Mouse (Mus musculus): ENCODE results near the gene Ubqln5.

Ubqln5 gene

DNA sequence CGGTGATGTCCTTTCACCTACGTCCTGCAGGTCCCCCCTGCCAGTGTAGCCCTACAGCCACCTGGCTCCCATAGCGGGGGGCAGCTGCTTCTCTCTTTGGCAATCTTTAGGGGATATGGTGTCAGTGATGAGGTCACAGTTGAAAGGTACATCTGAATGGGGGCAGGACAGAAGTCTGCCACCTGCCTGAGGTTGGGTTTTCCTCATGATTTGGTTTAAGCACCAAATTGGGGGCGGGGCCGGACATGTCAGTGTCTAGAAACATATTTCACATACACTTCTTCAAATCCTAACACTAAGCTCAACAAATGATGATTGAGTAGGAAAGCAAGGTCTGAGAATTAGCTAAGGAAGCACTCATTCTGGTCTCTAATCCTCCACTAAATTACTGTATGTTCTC, at the start of gene Ubqln5:
Gene Ubqln5 (minus strand): TSS at position 101 of the 400 bp plus-strand sequence.
- no peak for DNase-seq

DNA sequence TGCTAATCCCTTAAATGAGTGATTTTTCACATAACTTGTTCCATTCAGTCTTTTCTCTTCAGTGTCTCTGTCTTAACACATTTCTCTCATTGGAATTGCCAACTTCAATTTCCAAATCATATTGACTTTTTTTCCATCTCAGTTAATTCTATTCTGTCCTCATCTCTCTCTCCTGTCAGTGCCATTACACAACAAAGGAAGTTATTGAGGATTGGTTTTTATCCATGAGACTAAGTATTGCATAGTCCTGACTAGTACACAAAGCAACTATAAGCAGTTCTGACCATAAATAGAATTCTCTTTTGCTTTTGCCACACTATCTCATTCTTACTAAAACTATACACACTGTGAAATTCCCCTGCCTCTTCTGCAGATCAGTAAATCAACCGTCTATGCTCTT, 49.4 kb upstream of the Ubqln5 start:
- no peak for DNase-seq

DNA sequence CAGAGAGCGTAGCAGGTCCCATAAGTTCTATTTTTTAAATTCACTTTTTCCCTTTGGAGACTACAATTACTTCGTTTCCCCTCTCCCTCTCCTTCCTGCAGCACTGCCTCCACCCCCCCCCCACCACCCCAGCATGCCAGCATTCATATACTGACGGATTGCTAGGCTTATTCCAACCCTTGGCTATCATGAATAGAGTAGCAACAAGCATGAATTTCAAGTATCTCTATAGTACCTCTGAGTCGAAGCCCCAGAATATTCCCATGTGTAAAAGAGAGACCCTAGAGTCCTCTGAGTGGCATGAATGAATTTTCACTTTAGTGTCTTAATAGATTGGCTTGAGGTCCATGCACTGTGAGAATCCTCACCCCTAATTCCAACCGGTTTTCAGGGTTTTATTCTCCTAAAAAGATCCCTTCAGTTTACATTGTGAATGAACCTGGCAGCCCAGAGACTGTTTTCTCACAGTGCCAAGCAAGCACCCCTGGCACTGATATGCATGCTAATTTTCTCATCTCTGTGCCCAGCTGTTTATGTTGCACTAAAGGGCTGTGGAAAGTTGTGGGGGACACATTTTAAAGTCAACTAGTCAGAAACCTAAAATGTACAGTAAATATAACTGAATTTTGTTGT, 48.9 kb upstream of the Ubqln5 start:
- DNase-seq = no peak

DNA sequence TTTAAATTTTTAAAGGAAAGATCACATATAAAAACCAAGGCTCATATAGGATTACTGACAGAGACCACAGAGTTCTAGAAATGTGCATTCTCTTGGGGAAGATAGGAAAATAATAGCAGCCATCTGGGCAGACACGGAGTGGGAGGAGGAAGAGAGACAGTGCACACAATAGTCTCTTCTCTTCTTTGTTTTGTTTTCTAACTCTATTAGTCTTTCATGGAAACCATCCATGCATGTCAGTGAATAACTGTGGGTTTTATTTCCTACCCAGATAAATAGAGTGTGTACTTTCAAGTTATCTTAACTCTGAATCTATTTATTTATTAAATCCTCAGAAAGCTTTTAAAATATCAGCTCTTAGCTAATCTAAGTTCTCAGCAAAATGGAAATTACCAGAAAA, 45.5 kb upstream of the Ubqln5 start:
- no peak for DNase-seq

DNA sequence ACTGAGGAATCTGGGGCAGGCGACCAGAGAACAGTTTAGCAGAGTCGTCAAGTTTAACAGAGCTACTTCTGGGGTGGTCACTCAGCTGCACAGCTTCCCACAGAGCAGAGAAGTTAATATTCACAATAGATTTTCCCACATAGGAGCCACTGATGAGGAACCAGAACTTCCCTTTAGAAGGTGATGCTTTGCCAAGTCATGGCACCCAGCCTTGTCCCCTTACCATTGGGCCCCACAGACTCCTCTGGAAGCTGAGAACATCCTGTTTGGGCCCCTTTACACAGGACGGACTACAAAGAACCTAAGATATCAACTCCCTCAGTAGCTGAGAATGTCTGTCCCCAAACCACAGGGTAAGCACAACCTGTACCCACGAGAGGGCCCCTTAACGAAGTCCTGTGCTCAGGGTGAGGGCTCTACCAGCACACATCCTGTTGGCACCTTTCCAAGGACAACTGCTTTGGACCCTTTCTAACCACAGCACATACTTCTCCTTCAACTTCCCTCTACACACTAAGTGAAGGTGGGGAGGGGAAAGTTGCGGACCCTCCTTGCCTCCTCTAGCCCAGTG, 40.1 kb upstream of the Ubqln5 start:
- no peak for DNase-seq

DNA sequence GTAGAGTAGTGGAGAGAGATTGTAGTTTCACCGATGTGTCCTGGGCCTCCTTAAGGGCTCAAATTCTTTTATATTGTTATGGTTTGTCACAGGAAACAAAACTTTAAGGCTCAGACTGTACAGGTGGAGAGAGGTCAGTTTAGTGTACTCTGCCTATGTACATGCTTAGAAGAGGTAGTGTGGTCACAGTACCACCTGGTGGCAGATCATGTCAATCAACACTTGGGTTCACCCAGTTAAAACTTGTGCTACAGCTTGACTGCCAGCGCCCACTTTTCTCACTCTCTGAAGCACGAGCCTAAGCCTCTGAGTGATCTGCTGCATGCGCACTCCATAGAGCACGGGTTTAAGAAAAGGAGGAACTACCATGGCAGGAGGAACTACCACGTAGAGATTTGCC, 37.5 kb upstream of the Ubqln5 start:
- no peak for DNase-seq

DNA sequence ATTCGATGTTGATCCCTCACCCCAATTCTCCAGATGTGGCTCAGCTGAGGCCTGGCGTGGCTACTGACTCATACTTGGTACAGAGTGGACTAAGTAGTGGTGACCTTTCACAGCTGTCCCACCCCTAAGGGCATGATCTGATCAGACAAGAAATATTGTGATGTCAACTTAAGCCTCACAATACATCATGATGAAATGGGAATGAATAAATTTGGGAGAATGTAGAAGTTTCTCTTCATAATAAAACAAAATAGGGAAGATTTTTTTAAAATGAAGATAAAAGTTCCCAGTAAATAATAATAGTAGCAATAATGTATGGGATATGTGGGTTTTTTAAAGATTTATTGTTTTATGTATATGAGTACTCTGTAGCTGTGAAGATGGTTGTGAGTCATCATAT, 20.8 kb upstream of the Ubqln5 start, which contains the start of gene Ubqlnl:
Gene Ubqlnl (minus strand): TSS at position 101 of the 400 bp plus-strand sequence.
- no peak for DNase-seq

DNA sequence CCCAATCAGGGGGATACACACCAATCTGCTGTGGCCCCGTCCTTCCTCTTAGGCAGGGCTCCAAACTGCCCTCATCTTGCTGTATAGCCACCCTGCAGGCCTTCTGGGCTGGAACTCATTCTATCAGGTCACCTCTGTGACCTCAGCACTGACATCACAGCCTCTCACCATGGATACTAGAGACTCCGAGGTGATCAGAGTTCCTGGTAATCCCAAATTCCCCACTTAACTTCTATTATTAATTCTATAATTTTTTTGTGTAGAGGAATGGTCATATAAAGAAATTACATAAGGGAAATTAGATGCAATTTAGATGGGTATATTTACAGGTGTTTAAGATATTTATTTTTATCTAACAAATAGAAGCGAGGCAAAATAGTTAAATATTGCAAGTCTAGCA, 13.6 kb upstream of the Ubqln5 start, which contains the start of gene Ubqln3:
Gene Ubqln3 (minus strand): TSS at position 101 of the 400 bp plus-strand sequence.
- DNase-seq = no peak

DNA sequence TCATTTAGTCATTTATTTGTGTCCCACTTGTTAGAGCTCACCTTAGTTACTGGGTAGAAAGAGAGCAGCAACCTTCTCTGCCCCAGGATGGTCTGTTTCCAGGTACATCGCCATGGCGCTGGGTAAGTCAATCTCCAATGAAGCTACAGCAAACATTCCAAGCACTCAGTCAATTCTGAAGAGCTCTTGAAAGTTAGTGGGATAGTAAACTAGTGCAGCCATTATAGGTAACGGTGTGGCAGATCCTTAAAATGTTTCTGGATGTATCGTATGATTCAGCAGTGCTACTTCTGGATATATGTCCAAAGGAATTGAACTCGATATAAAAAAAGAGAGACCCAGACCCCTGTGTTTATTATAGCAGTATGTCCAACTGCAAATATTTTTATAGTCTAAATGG, 7.7 kb upstream of the Ubqln5 start, which contains the start of gene Olfr643:
Gene Olfr643 (minus strand): TSS at position 101 of the 400 bp plus-strand sequence.
- DNase-seq = no peak

DNA sequence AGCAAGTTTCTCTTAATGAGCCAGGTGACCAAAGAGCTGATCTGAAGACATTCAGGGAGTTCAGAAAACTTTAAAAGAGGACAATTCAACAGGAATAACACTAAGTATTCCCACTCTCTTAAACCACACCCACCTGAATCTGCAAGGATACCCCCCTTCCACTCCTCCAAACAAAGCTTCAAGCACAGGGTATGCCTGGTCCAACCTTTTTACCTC, 25.0 kb downstream of the Ubqln5 start, which contains the start of gene Olfr646:
Gene Olfr646 (plus strand): TSS at position 117 of the 216 bp plus-strand sequence.
- no peak for DNase-seq

DNA sequence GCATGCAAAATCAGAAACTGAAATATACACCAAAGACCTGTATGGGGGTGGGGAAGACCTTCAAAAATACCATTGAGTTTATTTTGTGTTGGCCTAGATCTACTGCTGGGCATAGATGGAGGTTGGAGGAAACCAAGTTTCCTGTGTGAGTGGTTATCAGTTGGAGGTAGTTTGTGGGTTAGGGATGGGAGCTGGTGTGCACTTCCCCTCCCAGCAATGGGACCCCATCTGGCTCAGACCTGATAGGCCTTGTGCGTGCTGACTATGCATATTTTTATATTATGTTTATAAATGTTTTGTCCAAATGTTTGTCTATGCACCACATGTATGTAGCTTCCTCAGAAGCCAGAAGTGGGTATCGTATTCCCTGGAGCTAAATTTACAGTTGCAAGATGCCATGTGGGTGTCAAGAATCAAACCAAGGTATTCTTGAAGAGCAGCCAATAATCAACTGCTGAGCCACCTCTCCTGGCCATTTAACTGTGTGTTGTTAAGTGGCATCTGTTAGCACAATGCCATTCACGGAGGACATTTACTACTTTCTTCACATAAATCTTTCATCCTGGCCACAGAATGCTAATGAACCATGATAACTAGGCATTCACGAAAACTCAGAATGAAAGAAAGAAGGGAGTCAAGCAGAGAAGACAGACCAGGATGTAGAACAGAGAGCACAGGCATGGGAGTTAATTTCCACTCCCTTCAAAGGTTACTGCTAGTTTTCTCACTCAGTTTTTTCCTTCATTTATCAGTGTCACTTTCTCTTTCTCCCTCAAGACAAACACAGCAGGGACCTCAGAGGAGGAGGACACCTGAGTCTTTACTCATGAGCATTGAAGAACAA, 25.5 kb downstream of the Ubqln5 start:
- DNase-seq = no peak

DNA sequence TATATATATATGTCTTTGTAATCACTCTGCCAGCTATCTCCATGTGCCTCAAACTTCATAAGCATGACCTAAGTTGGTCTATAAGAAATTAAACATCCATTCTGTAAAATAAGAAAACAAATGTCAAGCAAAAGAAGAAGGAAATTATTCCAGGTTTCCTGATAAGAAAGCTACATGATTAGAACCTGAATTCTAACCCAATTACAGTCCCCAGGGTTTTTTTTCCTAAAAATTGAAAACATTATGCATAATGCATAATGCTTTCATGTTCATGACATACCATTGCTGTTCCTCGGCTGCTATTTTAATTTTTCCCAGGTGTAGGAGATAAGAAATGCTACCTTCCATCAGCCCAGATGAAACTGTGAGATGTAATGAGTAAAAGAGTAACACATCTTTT, 44.3 kb downstream of the Ubqln5 start, which contains the start of gene Olfr645:
Gene Olfr645 (minus strand): TSS at position 101 of the 400 bp plus-strand sequence.
- DNase-seq = no peak
